Mouse (Mus musculus) neural tube, embryonic 11.5 days (tissue): ENCODE measurements around the gene Epha7. TPM values are rescaled to one million over a fixed set of nuclear protein-coding genes. Genes with fewer than 3 reads are reported as not detected.
A peak's percentile ranks its signal among the peaks of the same experiment; 100 is the strongest.

Experiments used
- ATAC-seq: fragments of 200-750 bp; cut with Nextera tagmentation; 2 replicates; pipeline ENCODE4 v1.8.0; 2017; ENCODE audit warnings: moderate number of reproducible peaks, mild to moderate bottlenecking, moderate TSS enrichment, moderate library complexity; ENCODE audit not compliant: insufficient read depth, low FRiP score, low TSS enrichment
- DNase-seq: peaks from one replicate; pipeline ENCODE4 v3.0.0-alpha.2; 2015; ENCODE audit warnings: low spot score
- H3K27ac ChIP-seq: fragments of 300-500 bp; sonication (generic); 2 replicates; pipeline ENCODE4 v1.5.1; 2014; ENCODE audit warnings: low read depth, mild to moderate bottlenecking, low read length
- H3K27me3 ChIP-seq: fragments of 300-500 bp; sonication (generic); 2 replicates; pipeline ENCODE4 v1.6.1; 2014; ENCODE audit warnings: mild to moderate bottlenecking, low read length, mixed read lengths; ENCODE audit not compliant: control insufficient read depth, insufficient read depth
- H3K36me3 ChIP-seq: fragments of 300-500 bp; sonication (generic); 2 replicates; pipeline ENCODE4 v1.6.1; 2014; ENCODE audit warnings: mild to moderate bottlenecking, low read length, moderate library complexity, mixed read lengths; ENCODE audit not compliant: control insufficient read depth, insufficient read depth
- H3K4me1 ChIP-seq: fragments of 300-500 bp; sonication (generic); 2 replicates; pipeline ENCODE4 v1.6.1; 2014; ENCODE audit warnings: low read length, mixed read lengths; ENCODE audit not compliant: control insufficient read depth, insufficient read depth
- H3K4me2 ChIP-seq: fragments of 300-500 bp; sonication (generic); 2 replicates; pipeline ENCODE4 v1.6.1; 2014; ENCODE audit warnings: low read depth, mild to moderate bottlenecking, moderate library complexity
- H3K4me3 ChIP-seq: fragments of 300-500 bp; sonication (generic); 2 replicates; pipeline ENCODE4 v1.5.1; 2014; ENCODE audit warnings: low read depth, low read length
- H3K9ac ChIP-seq: fragments of 300-500 bp; sonication (generic); 2 replicates; pipeline ENCODE4 v1.6.1; 2014; ENCODE audit warnings: mild to moderate bottlenecking, low read length
- H3K9me3 ChIP-seq: fragments of 300-500 bp; sonication (generic); 2 replicates; pipeline ENCODE4 v1.6.1; 2016; ENCODE audit warnings: low read length; ENCODE audit not compliant: control insufficient read depth
- WGBS: fragments of 180-500 bp; shearing (Covaris S2); extraction: QIAGEN DNeasy Blood & Tissue Kit; methylation state at CpG from one replicate; pipeline ENCODE4 v1.1.7; 2014; 5-methylcytosine and 5-hydroxymethylcytosine counted together
- polyA plus RNA-seq: library from polyadenylated mRNA; unstranded; fragments of >200 nt; fragmentation: Nextera tagmentation; extraction: Ambion mirVana; gene quantifications from 2 replicates; pipeline ENCODE4 v1.2.1, GENCODE M21; 2014

Epha7 gene
- polyA plus RNA-seq = 58.2 and 60.3 TPM in 2 replicates

DNA sequence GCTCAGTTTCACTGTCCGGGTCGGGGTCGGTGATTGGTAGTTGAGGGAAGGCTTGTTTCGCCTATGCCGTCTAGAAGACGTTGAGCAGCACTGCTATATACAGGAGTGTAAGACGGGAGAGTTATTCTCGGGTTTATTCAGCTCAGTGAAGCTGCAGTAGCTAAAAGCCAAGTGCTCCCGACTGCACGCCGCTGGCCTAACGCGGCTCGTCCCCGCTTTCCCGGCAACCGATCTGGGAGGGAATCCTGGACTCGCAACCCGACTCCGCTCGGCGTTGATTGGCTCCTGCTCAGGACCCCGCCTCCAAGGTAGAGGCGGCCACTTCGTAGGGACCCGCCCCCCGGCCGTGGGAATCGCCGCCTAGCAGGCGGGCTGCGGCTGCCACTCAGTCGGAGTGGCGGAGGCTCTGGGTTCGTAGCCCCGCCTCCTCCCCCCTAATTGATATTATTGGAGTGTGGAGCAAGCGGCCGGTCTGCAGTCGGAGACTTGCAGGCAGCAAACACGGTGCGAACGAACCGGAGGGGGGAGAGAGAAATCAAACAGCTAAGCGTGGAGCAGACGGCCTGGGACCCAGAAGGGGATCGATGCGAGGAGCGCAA is at the start of gene Epha7:
Gene Epha7 (plus strand): TSS at position 441 of the 599 bp plus-strand sequence.
- peak within 1 kb of the TSS; percentile 79 for H3K4me3 ChIP-seq
- H3K4me1 ChIP-seq = no peaks in the 10 kb centered on the region
- ATAC-seq (peak; percentile 96), DNase-seq (peak; percentile 99)
- WGBS = under 1% methylated on average over 48 of the region's 48 CpGs
- no peaks in the 10 kb centered on the region for H3K27me3 ChIP-seq
- H3K4me2 ChIP-seq = peak within 1 kb of the TSS; percentile 81
- H3K36me3 ChIP-seq = no peaks in the 10 kb centered on the region
- H3K9ac ChIP-seq = peak within 1 kb of the TSS; percentile 91
- H3K27ac ChIP-seq = peak within 1 kb of the TSS; percentile 92
- H3K9me3 ChIP-seq = no peaks in the 10 kb centered on the region

GRCm38 (mm10) chr4:28783961-28784360 is 29.0 kb upstream of the Epha7 start:
- WGBS = 51% methylated on average over 3 of the region's 3 CpGs
- peak; percentile 35 for DNase-seq

DNA sequence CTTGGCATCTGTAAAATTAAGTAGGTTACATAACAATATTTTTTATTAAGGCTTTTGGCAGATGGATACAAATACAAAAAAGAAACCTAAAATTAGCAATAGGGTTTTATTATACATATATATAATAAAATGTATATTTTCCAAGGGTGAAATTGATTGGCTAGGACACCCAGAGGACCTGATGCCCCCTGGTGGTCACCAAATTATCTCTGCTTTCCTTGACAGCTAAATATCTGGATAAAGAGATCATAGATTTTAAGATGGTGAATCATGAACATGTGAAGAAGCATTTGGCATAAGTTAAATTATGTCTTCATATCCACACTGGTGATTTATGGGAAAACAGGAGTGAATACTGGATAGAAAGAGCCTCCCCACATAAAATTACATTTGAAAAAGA is 4.1 kb upstream of the Epha7 start:
- no peaks in the 10 kb centered on the region for H3K4me1 ChIP-seq
- no peak overlapping the region for H3K27ac ChIP-seq
- no peaks in the 10 kb centered on the region for H3K9me3 ChIP-seq
- H3K27me3 ChIP-seq = no peaks in the 10 kb centered on the region
- H3K9ac ChIP-seq = no peak overlapping the region
- DNase-seq (peak; percentile 21), ATAC-seq (no peak)
- H3K4me3 ChIP-seq = no peak overlapping the region
- H3K4me2 ChIP-seq = no peak overlapping the region
- no peaks in the 10 kb centered on the region for H3K36me3 ChIP-seq

More at GRCm38 (mm10) chr4:28783961-28784360, 29.0 kb upstream of the Epha7 start:
- no peaks in the 10 kb centered on the region for H3K36me3 ChIP-seq
- no peak overlapping the region for H3K9ac ChIP-seq
- H3K9me3 ChIP-seq = no peaks in the 10 kb centered on the region
- no peak overlapping the region for H3K27ac ChIP-seq
- no peak overlapping the region for H3K4me2 ChIP-seq
- no peak overlapping the region for H3K4me3 ChIP-seq
- ATAC-seq = no peak
- no peaks in the 10 kb centered on the region for H3K4me1 ChIP-seq
- H3K27me3 ChIP-seq = no peaks in the 10 kb centered on the region

- 72% methylated on average over 4 of the region's 4 CpGs for WGBS
- no peak overlapping the region for H3K4me3 ChIP-seq
- H3K9me3 ChIP-seq = no peaks in the 10 kb centered on the region
- H3K9ac ChIP-seq = no peak overlapping the region
- no peak for DNase-seq
- no peaks in the 10 kb centered on the region for H3K36me3 ChIP-seq
- H3K4me1 ChIP-seq = no peaks in the 10 kb centered on the region
- H3K27ac ChIP-seq = no peak overlapping the region
- no peaks in the 10 kb centered on the region for H3K27me3 ChIP-seq
- no peak for ATAC-seq
- H3K4me2 ChIP-seq = no peak overlapping the region
Observed at GRCm38 (mm10) chr4:28809703-28810102, 3.2 kb upstream of the Epha7 start.

GRCm38 (mm10) chr4:28813551-28814475 is 882 bp downstream of the Epha7 start:
- peak; percentile 59 for ATAC-seq
- peak overlapping the region; percentile 92 for H3K27ac ChIP-seq
- H3K36me3 ChIP-seq = no peaks in the 10 kb centered on the region
- peak overlapping the region; percentile 81 for H3K4me2 ChIP-seq
- under 1% methylated on average over 79 of the region's 94 CpGs for WGBS
- H3K4me1 ChIP-seq = no peaks in the 10 kb centered on the region
- peak overlapping the region; percentile 79 for H3K4me3 ChIP-seq
- no peaks in the 10 kb centered on the region for H3K9me3 ChIP-seq
- DNase-seq = peak; percentile 75
- H3K9ac ChIP-seq = peak overlapping the region; percentile 91
- H3K27me3 ChIP-seq = no peaks in the 10 kb centered on the region

DNA sequence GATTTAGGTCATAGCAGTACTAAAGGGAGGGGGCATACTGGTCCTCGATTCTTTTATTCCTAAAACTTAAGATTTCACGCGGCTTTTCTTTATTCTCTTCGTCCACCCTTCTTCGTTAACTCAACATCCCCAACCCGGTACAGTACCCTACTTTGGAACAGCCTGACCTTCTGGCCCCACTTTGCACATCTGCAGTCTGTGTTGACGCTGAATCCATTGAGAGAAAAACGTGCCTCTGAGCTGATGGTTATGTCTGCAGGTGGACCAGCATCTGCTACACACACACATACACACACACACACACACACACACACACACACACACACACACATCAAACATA is 1.5 kb downstream of the Epha7 start:
- WGBS = 2% methylated on average over 8 of the region's 8 CpGs
- ATAC-seq = no peak
- no peak for DNase-seq

DNA sequence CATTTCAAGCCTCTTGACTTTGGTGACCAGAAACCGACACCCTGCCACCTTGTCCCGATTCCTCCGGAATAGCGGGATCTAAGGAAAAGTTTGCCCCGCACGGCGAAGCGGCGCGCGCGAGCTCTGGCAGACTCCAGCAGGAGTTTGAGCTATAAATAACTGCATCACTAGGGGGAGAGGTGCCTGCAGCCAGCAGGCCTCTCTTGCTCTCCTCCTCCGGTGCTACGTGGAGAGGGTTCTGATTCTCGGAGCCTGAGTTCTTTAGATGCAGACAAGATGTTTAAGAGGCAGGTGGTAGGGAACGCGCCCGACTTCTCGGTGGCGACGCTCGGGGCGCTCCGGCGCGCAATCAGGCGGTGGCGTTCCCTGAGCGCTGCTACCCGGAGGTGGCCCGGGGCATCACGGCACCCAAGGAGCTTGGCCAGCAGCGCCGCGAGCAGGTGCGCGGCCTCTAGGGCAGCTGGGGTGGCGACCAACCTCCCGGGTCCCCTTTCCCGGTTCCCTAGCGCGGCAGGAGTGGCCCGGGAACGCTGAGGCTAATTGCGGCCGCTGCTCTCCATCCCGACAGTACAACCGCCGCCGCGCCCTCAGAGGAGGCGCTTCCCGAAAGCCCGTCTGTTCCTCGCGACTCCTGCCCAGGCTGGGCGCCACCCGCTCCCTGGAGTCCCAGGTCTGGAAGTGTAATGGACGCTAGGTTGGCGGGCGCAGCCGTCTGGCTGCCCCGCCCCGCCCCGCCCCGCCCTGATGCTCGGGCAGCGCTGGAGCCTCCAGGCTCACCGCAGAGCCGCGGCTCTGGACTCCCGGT is 2.1 kb downstream of the Epha7 start:
- H3K36me3 ChIP-seq = no peaks in the 10 kb centered on the region
- peak overlapping the region; percentile 79 for H3K4me3 ChIP-seq
- H3K9me3 ChIP-seq = no peaks in the 10 kb centered on the region
- under 1% methylated on average over 64 of the region's 72 CpGs for WGBS
- ATAC-seq (peak; percentile 35), DNase-seq (peak; percentile 81)
- H3K27ac ChIP-seq = peak overlapping the region; percentile 86
- peak overlapping the region; percentile 81 for H3K4me2 ChIP-seq
- H3K9ac ChIP-seq = peak overlapping the region; percentile 91
- H3K27me3 ChIP-seq = no peaks in the 10 kb centered on the region
- H3K4me1 ChIP-seq = no peaks in the 10 kb centered on the region

More for the DNA sequence above, 1.5 kb downstream of the Epha7 start:
- no peaks in the 10 kb centered on the region for H3K36me3 ChIP-seq
- H3K27me3 ChIP-seq = no peaks in the 10 kb centered on the region
- H3K9me3 ChIP-seq = no peaks in the 10 kb centered on the region
- H3K4me3 ChIP-seq = peak overlapping the region; percentile 79
- H3K9ac ChIP-seq = peak overlapping the region; percentile 91
- H3K4me2 ChIP-seq = peak overlapping the region; percentile 81
- H3K27ac ChIP-seq = peak overlapping the region; percentile 92; the same call in 1 of the 2 replicates
- H3K4me1 ChIP-seq = no peaks in the 10 kb centered on the region

DNA sequence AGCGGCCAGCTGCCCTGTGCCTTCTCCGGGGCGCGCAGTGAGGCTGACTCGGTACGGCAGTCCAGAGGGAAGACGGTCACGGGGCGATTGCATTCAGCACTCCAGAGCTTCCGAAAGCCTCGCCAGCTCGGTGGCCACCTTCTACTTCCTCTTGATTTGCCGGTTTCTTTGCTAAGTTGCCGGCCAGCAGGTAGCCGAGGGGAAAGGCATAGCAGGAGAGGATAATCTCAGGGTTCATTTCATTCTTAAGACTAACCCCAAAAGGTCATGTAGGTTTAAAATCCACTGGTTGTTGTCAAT is 2.6 kb downstream of the Epha7 start:
- H3K9ac ChIP-seq = peak overlapping the region; percentile 91
- WGBS = 0% methylated on average over 11 of the region's 15 CpGs
- peak overlapping the region; percentile 81 for H3K4me2 ChIP-seq
- ATAC-seq (no peak), DNase-seq (no peak)
- peak overlapping the region; percentile 86 for H3K27ac ChIP-seq
- no peaks in the 10 kb centered on the region for H3K9me3 ChIP-seq
- no peaks in the 10 kb centered on the region for H3K27me3 ChIP-seq
- H3K4me1 ChIP-seq = no peaks in the 10 kb centered on the region
- peak overlapping the region; percentile 79 for H3K4me3 ChIP-seq
- H3K36me3 ChIP-seq = no peaks in the 10 kb centered on the region
